18 mouse cellular contexts compared by ENCODE assay signal in genomic region chr6:22411796-22412195, GRCm38 (mm10). TPM values are rescaled to one million over a fixed set of nuclear protein-coding genes. Genes with fewer than 3 reads are reported as not detected.
DNase-seq lines count a peak whose midpoint lies in the region; ATAC-seq and TF ChIP-seq lines count a peak whose summit lies in the region.
"Had no signal": no experiment of that assay in that cellular context is flagged by ENCODE, and none has a peak within 500 bp of the region (broad histone marks: within the 10 kb centered on the region; RNA-seq: fewer than 3 reads in every experiment).

No protein-coding gene starts in this region.

- H3K4me1 ChIP-seq in hindbrain, embryonic 16.5 days (ENCODE audit: control insufficient read depth, insufficient read depth, low read depth, low read length), result no peaks in the 10 kb centered on the region
- no peaks in the 10 kb centered on the region for H3K4me1 ChIP-seq in stomach, postnatal 0 days (replicated peaks; ENCODE audit: control insufficient read depth, insufficient read depth)
- H3K4me1 ChIP-seq in intestine, postnatal 0 days (replicated peaks; ENCODE audit: control insufficient read depth, insufficient read depth, low read length), result no peaks in the 10 kb centered on the region

- TF ChIP-seq EP300 in stomach, postnatal 0 days (optimal IDR thresholded peaks at IDR 0.05), result no peak

- no peaks in the 10 kb centered on the region for H3K27me3 ChIP-seq in hindbrain, embryonic 16.5 days (replicated peaks; ENCODE audit: control insufficient read depth, insufficient read depth, low read length)
- no peaks in the 10 kb centered on the region for H3K27me3 ChIP-seq in stomach, postnatal 0 days (ENCODE audit: control insufficient read depth, insufficient read depth, low read length)
- H3K27me3 ChIP-seq in intestine, postnatal 0 days (replicated peaks; ENCODE audit: control insufficient read depth, insufficient read depth, low read length), result no peaks in the 10 kb centered on the region
- H3K27me3 ChIP-seq: forebrain, embryonic 13.5 days; heart, embryonic 12.5 days had no signal

- H3K27ac ChIP-seq in hindbrain, embryonic 16.5 days (ENCODE audit: low read depth, low read length), result no peak overlapping the region
- H3K27ac ChIP-seq in stomach, postnatal 0 days (replicated peaks), result no peak overlapping the region
- H3K27ac ChIP-seq in intestine, postnatal 0 days (ENCODE audit: low read depth, low read length), result no peak overlapping the region
- H3K27ac ChIP-seq: embryonic facial prominence, embryonic 10.5 days; forebrain, embryonic 13.5 days; heart, adult 2 months; hindbrain, embryonic 10.5 days; hindbrain, embryonic 14.5 days had no signal

- H3K4me2 ChIP-seq in hindbrain, embryonic 16.5 days (ENCODE audit: low read length), result no peak overlapping the region
- no peak overlapping the region for H3K4me2 ChIP-seq in stomach, postnatal 0 days (replicated peaks; ENCODE audit: low read depth)
- H3K4me2 ChIP-seq in intestine, postnatal 0 days (replicated peaks; ENCODE audit: low read depth), result no peak overlapping the region
- H3K4me2 ChIP-seq: forebrain, embryonic 13.5 days; heart, embryonic 12.5 days; hindbrain, embryonic 14.5 days had no signal

- no peak overlapping the region for H3K4me3 ChIP-seq in hindbrain, embryonic 16.5 days (ENCODE audit: low read length)
- H3K4me3 ChIP-seq in stomach, postnatal 0 days (ENCODE audit: low read depth, low read length), result no peak overlapping the region
- H3K4me3 ChIP-seq in intestine, postnatal 0 days (ENCODE audit: low read depth, low read length), result no peak overlapping the region
- H3K4me3 ChIP-seq: embryonic facial prominence, embryonic 10.5 days; forebrain, embryonic 13.5 days; heart, adult 2 months; heart, embryonic 12.5 days; hindbrain, embryonic 10.5 days had no signal

- no peaks in the 10 kb centered on the region for H3K36me3 ChIP-seq in hindbrain, embryonic 16.5 days (ENCODE audit: control insufficient read depth, insufficient read depth, low read length)
- H3K36me3 ChIP-seq in stomach, postnatal 0 days (ENCODE audit: control insufficient read depth, insufficient read depth, low read length), result no peaks in the 10 kb centered on the region
- no peaks in the 10 kb centered on the region for H3K36me3 ChIP-seq in intestine, postnatal 0 days (ENCODE audit: control insufficient read depth, insufficient read depth)
- H3K36me3 ChIP-seq: embryonic facial prominence, embryonic 10.5 days; heart, embryonic 12.5 days; hindbrain, embryonic 10.5 days had no signal

- H3K9me3 ChIP-seq in hindbrain, embryonic 16.5 days (ENCODE audit: control insufficient read depth, low read length), result no peaks in the 10 kb centered on the region
- no peaks in the 10 kb centered on the region for H3K9me3 ChIP-seq in stomach, postnatal 0 days (ENCODE audit: control insufficient read depth, low read length)
- H3K9me3 ChIP-seq in intestine, postnatal 0 days (ENCODE audit: control insufficient read depth), result no peaks in the 10 kb centered on the region
- H3K9me3 ChIP-seq: embryonic facial prominence, embryonic 10.5 days; forebrain, embryonic 13.5 days; heart, embryonic 12.5 days; hindbrain, embryonic 10.5 days had no signal

- DNase-seq in naive thymus-derived CD4-positive, alpha-beta T cell, adult 2 months (ENCODE audit: low read depth), result peak; percentile 79
- no peak for DNase-seq in stomach, postnatal 0 days (ENCODE audit: low spot score)
- DNase-seq: adrenal gland, postnatal 10 days; cerebellum, adult 11-12 months; cerebellum, adult 9-10 months; cerebellum, postnatal 36 days; forebrain, postnatal 0 days; gastrocnemius, postnatal 14 days; heart, adult 2 months had no signal

- H3K9ac ChIP-seq in hindbrain, embryonic 16.5 days (ENCODE audit: low read depth, low read length), result no peak overlapping the region
- H3K9ac ChIP-seq in stomach, postnatal 0 days (ENCODE audit: low read length), result no peak overlapping the region
- H3K9ac ChIP-seq in intestine, postnatal 0 days (ENCODE audit: low read depth, low read length), result no peak overlapping the region
- H3K9ac ChIP-seq: forebrain, embryonic 13.5 days; forebrain, postnatal 0 days; heart, embryonic 12.5 days; hindbrain, embryonic 14.5 days had no signal

- WGBS in hindbrain, embryonic 16.5 days, result 83% methylated on average over 2 of the region's 2 CpGs
- WGBS in stomach, postnatal 0 days, result 83% methylated on average over 2 of the region's 2 CpGs
- 85% methylated on average over 2 of the region's 2 CpGs for WGBS in intestine, postnatal 0 days

- ATAC-seq in CD4-positive, CD25-positive, alpha-beta regulatory T cell, adult 4 months, result peak; percentile 85
- ATAC-seq in activated CD4-positive, CD25-positive, alpha-beta regulatory T cell, adult 4 months, result peak; percentile 89
- ATAC-seq in hindbrain, embryonic 16.5 days, result no peak
- no peak for ATAC-seq in stomach, postnatal 0 days (ENCODE audit: low FRiP score, low TSS enrichment)
- no peak for ATAC-seq in intestine, postnatal 0 days
- ATAC-seq: forebrain, embryonic 13.5 days; forebrain, postnatal 0 days had no signal

- TF ChIP-seq CTCF in stomach, postnatal 0 days (IDR thresholded peaks at IDR 0.05; ENCODE audit: low read depth), result no peak
- no peak for TF ChIP-seq CTCF in intestine, postnatal 0 days (IDR thresholded peaks at IDR 0.05; ENCODE audit: low read depth)

RNA-seq across cellular contexts. Expression of gene Fam3c, which starts 55.8 kb away (rescaled TPM):
- 100 to 1,000 TPM in 1 of 2 experiments, 10 to 100 TPM in 1; 99.1 to 129 TPM for polyA plus RNA-seq in CD4-positive, CD25-positive, alpha-beta regulatory T cell, adult 4 months (2017; shearing (Covaris generic))
- polyA plus RNA-seq in activated CD4-positive, CD25-positive, alpha-beta regulatory T cell, adult 4 months (2017; shearing (Covaris generic)), result 100 to 1,000 TPM; 109 to 114 TPM
- polyA plus RNA-seq in hindbrain, embryonic 16.5 days (2015; fragmentation: Nextera tagmentation; extraction: Ambion mirVana), result 98.2 and 104 TPM in 2 replicates
- polyA plus RNA-seq in stomach, postnatal 0 days (2015; fragmentation: Nextera tagmentation; extraction: Ambion mirVana), result 94.8 and 99.4 TPM in 2 replicates
- 58.7 and 59.9 TPM in 2 replicates for polyA plus RNA-seq in intestine, postnatal 0 days (2015; fragmentation: Nextera tagmentation; extraction: Ambion mirVana)

Comparison
In these comparisons a context has a peak if more than half of its experiments do, and no peak if none do; other contexts are left out.
1. ATAC-seq: peak in CD4-positive, CD25-positive, alpha-beta regulatory T cell, adult 4 months (single experiment) and activated CD4-positive, CD25-positive, alpha-beta regulatory T cell, adult 4 months (single experiment); none in hindbrain, embryonic 16.5 days (single experiment), stomach, postnatal 0 days (single experiment) and intestine, postnatal 0 days (single experiment).